Mouse (Mus musculus): ENCODE data around the gene Bbs9.
"Not testable (repeated sequence)": the region's sequence is repeated elsewhere in the genome, so short reads cannot be mapped to it uniquely, and the experiment has no call there.

Gene Bbs9

DNA sequence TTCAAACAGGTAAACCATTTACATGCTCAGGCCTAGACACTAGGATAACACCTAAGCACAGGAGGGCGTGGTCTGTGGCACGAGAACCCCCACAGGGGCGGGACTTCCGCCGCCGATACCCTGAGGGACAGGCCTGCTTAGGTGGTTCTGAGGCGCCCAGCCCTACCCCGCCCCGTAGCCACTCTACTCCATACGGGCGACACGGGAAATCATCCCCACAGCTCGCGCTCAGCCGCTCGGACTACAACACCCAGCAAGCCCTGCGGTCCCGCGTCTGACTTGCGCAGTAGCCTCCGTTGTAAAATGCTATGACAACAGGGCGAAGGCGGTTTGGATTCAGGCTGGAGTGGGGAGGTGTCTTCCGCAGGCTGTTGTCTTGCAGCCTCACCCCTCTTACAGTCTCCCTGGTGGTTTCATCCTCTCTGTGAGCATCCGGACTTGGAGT lies at the start of gene Bbs9:
Gene Bbs9, plus strand, starts transcription at position 292 of the 445 bp plus-strand sequence.
- DNase-seq (ENCODE audit: low spot score in 2 of 2), result peak; percentile 81 to 87

DNA sequence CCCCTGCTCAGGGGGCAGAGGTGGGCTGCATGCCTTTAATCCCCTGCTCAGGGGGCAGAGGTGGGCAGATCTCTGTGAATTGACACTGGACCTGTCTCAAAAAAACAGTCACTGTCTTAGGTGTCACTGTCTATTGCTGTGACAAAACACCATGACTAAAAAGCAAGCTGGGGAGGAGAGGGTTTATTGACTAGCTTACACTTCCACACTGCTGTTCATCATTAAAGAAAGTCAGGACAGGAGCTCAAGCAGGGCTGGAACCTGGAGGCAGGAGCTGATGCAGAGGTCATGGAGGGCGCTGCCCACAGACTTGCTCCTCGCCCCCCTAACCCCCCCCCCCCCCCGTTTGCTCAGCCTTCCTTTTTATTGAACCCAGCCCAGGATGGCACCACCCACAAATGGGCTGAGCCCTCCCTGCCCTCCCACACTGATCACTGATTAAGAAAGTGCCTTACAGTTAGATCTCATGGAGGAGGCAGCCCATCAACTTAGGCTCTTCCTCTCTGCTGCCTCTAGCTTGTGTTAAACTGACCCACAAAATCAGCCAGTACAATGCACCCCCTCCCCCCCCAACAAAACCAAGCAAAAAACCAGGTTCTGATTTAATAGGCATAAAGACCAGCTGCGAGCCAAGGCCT lies 47.4 kb upstream of the Bbs9 start:
- no peak for DNase-seq (ENCODE audit: low spot score in 2 of 2)

DNA sequence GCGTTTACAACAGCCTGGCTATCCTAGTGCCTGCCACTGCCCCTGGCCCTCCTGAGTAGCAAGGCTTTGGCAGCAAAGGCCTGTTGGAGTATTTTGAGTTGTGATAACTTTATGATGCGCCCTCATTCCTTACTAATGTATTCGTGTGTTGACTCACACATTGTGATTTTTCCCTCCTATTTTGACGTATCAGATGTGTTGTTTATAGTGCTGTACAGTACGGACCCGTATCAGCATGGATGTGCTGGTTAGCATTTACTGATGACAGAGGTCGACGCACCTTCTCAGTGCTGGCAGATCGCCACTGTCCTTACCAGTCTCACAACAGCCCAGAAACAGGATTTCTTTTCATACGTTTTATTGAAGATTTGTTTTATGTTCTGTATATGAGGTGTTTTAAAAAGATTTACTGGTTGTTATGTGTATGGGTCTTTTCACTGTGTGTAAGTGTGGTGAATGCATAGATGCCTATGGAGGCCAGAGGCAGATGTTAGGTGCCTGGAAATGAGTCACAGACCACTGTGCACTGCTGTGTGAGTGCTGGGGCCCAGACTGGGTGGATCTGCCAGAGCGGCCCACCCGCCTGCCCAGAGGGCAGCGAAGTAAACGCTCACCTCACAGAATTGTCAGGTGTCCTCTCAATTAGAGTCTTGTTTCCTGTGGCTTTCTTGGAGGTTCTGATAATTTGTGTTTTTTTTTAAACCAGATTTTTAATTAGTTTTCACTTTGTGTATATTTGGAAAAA lies 46.7 kb upstream of the Bbs9 start:
- no peak for DNase-seq (ENCODE audit: low spot score in 2 of 2)

DNA sequence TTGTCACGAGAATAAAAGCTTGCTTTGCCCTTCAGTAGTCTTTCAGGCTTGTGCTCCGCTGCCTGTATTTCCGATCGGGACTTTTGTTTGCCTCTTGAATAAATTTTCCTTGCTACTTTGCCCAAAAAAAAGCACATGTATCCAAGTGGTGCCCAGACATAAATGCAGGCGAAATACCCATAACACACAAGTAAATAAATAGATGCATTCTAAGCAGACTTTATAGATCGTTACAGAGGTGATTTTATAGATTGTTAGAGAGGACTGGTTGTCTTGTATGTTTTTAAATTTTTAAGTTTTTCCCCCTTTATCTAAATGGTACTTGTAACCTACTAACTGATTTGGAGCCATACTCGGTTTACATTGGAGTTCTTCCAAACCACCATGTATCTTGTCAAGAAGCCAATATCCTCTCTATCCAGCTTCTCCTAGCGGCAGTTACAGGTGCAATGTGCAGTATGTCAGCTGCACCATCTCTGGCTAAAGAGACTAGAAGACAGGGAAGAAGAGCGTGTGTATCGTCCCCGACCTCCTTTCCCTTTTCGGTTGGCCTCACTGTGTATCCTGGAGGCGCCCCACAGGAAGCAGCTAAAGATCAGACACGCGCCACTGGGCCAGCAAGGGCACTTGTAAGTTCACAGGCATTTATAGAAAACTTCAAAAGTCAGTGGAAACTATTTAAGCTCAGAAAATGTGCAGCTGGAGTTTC lies 45.8 kb upstream of the Bbs9 start:
- DNase-seq (ENCODE audit: low spot score in 2 of 2), result no peak

DNA sequence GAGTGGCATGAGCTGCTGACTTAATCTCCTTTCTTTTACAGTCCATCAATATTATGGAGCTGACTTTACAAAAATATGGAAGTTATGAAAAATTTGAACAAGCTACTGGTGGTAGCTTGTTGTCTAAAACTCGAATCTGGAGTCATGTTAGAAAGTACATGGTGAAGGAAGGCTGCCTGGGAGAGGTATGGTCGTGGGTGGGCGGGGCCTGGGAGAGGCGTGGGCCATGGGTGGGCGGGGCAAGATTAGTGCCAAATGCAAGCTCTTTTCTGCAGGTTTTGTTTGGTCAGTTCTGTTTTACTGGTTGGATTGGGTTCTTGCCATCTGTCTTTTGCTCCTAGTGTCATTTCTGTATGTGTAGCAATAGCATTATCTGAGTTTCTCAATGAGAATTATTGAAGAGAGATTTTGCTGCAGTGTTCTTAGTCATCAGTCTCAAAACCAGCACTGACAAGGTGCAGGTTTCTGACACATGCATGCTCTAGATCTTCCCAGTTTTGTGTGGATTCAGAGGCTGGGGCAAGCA lies 45.1 kb upstream of the Bbs9 start:
- no peak for DNase-seq (ENCODE audit: low spot score in 2 of 2)

DNA sequence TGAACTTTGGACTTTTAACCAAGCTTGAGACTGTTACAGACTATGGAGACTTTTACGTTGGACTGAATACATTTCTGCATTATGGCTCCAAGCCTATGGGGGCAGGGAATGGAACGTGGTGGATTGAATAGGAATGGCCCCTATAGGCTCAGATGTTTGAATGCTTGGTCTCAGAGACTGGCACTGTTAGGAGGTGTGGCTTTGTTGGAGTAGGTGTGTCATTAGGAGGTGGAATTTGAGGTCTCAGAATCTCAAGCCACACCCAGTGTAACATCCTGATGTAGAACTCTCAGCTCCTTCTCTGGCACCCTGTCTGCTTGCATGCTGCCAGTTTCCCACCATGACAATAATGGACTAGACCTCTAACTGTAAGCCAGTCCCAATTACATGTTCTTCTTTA lies 42.3 kb upstream of the Bbs9 start:
- DNase-seq (ENCODE audit: low spot score in 2 of 2), result no peak

DNA sequence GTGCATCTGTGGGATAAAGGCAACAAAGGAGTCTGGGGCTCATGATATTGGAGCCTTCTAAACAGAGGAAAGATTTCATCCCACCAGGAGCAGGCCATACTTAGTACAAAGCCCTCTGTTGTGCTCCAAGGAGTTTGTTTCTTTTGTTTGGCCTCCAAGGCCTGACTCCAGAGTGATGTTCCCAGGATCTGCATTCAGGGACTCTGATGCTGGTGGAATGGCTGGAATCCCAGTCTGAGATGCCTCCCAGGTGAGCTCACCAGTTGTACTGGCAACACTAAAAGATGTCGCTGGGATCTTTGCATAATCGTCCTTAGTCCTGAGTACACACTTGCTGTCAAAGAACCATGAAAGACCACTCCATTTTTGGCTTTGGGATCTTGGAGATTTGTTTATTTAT lies 41.4 kb upstream of the Bbs9 start:
- no peak for DNase-seq (ENCODE audit: low spot score in 2 of 2)

DNA sequence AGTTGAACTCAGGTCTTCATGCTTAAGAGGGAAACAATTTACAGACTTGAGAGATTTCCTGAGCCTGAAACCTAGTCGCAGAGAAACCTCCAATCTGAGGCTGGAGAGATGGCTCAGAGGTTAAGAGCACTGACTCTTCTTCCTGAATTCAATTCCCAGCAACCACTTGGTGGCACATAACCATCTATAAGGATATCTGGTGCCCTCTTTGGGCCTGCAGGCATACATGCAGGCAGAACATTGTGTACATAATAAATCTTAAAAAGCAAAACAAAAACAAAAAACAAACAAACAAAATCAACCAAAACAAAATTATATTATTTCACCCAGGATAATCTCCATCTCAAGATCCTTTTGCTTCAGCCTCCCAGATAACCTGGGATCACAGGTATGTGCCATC lies 36.7 kb upstream of the Bbs9 start:
- DNase-seq (ENCODE audit: low spot score in 2 of 2), result no peak

DNA sequence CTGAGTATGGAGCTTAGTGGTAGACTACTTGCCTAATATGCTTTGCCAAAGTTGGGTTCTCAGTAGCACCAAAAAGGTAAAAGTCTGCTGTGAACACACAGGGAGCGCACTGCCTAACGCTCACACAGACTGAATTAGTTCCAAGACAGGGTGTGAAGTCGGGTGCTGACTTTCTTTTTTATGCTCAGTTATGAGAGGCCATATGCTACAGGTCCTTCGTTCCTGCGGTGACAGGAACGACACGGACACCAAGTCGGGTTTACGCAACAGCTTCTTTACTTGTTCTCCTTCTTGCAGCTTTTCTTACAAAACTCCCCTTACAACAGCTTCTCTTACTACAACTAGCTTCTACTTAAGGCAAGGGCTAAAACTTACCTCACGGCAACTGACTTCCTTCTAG lies 32.4 kb upstream of the Bbs9 start:
- DNase-seq (ENCODE audit: low spot score in 2 of 2), result no peak

DNA sequence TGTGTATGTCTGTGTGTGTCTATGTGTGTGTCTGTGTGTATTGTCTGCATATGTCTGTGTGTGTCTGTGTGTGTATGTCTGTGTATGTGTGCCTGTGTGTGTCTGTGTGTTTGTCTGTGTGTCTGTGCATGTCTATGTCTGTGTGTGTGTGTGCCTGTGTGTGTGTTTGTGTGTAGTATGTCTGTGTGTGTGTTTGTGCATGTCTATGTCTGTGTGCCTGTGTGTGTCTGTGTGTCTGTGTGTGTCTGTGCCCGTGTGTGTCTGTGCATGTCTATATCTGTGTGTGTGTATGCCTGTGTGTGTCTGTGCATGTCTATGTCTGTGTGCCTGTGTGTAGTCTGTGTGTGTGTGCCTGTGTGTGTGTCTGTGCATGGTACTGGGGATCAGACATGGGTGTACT lies 30.4 kb upstream of the Bbs9 start:
- DNase-seq (ENCODE audit: low spot score in 2 of 2), result no peak

DNA sequence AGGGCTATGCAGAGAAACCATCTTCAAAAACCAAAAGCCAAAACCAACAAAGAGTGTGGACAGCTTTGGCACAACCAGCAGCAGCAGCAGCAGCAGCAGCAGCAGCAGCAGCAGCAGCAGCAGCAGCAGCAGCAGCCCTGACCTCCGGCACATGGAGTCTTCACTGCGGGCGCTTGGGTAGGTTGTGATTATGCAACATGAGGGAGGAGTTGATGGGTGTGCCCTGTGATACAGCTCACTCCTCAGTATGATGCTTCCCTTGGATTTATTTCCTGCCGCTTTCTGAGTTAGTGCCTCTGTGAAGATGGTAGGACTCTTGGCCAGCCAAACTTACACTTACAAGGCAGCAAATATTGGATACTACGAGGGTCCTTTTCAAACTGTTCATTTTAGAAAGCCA lies 28.3 kb upstream of the Bbs9 start:
- no peak for DNase-seq (ENCODE audit: low spot score in 2 of 2)

DNA sequence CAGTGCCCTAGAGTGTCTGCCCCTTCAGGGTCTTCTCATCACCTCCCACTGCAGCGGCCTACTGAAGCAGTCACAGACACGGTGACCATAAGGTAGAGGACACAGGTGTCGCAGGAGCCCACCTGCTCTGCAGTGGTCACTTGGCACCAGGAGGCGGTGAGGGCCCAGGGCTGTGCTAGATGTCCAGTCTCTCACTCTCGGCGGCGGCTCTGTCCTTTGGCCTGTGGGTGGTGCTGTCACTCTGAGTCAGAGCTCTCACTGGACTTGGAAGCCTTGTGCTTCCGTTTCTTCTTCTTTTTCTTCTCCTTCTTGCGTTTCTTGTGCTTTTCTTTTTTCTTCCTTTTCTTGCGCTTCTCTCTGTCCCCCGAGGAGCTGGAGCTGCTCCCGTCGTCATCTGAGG lies 27.1 kb upstream of the Bbs9 start:
- DNase-seq (ENCODE audit: low spot score in 2 of 2), result no peak

DNA sequence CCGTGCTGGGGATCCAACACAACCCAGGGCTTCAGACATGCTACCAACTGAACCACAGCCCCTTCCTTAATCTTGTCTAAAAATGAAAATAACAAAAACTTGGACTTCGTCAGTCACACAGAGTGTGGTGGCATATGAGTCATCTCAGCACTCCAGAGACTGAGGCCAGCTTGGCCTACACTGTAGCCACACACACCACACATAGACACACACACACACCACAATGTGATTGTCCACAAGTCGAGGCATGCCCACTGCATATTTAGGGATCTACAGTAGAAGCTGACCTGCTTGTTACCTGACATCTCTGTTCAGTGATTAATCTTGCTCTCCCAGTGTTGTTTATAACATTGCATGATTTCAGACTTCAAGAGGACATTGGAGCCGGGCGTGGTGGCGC lies 26.3 kb upstream of the Bbs9 start:
- DNase-seq (ENCODE audit: low spot score in 2 of 2), result no peak

DNA sequence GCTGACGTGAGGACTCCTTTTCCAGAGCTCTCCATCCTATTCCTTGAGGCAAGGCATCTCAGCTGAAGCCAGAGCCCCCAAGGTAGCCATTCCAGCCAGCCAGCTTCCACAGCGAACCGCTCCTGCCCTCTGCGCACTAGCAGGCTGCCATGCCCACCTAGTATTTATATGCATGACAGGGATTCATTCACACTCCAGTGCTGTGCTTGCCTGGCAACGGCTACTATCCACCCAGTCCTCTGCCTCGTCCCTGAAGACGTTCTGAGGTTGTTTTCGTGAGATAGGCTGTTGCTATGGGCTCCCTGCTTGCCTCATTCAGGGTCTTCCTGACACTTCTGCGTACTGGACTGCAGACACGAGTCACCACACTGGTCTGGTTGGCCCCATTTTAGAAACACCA lies 22.8 kb upstream of the Bbs9 start:
- DNase-seq (ENCODE audit: low spot score in 2 of 2), result no peak

DNA sequence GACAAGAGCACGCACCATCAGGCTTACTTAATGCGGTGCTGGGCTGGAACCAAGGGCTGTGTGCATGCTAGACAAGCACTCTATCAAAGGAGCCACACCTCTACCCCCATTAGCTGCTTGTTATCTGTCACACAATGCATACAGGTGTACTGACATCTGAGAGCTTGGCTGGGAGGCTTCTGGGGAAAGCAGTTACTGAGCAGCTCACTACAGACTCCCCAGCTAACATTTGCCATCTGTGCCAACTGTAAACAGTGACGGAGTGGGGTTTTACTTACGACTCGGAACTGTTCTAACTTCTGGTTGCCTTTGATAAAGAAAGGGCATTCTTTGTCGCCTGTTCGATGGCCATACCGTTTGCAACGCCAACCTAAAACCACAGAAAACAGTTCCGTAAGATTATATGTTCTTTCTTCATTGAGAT lies 22.0 kb upstream of the Bbs9 start:
- DNase-seq (ENCODE audit: low spot score in 2 of 2), result no peak

DNA sequence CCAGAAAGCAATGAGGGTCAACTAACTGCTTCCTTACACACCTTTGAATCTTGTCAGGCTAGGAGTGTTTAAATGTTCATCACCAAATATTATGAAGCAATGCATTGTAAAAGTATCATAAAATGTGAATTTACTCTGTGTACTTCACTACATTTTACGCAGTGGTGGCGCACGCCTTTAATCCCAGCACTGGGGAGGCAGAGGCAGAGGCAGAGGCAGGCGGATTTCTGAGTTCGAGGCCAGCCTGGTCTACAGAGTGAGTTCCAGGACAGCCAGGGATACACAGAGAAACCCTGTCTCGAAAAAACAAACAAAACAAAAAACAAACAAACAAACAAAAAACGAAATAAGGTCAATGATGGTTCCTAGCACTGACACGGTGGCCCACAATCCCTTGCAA lies 21.5 kb upstream of the Bbs9 start, which contains the start of gene Gm17545:
Gene Gm17545, plus strand, starts transcription at position 301 of the 400 bp plus-strand sequence.
- DNase-seq (ENCODE audit: low spot score in 2 of 2), result not testable (repeated sequence)

DNA sequence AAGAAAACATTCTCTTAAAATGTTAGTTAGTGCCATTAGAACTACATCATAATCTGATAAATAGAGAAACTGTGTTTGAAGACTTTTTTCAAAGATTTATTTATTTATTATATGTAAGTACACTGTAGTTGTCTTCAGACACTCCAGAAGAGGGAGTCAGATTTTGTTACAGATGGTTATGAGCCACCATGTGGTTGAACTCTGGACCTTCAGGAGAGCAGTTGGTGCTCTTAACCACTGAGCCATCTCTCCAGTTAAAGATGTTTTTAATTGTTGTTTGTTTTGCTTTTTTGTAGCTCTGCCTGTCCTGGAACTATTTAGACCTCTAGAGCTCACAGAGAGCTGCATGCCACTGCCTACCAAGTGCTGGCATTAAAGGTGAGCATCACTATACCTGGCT lies 20.5 kb upstream of the Bbs9 start:
- no peak for DNase-seq (ENCODE audit: low spot score in 2 of 2)

DNA sequence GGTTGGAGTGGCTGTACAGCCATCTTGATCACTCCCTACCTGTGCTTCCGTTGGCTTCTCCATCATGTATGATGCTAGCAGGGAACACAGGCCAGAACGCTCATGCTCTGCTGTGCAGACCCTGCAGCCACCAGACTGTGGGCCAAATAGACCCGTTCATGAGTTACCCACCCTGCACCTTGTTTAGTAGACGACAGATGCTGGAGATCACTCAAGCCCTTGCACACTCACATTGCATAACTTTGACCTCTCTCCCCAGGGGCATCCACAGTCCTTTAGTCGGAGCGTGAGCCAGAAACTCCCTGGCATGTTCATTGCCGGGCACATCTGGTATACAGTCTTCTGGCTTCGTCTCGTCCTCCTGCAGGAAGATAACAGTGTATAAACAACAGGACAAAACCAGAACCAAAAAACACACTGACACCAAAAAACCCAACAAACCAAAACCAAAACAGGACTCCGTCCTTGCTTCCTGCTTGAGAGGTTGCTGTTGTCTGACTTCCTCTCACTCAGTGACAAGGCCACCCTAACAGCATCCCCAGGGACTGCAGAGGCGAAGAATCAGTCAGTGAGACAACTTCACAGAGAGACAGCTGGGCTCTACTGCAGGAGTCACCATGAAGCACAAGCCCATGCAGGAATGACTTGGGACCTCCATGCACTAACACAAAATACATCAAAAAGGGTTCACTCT lies 18.2 kb upstream of the Bbs9 start:
- DNase-seq (ENCODE audit: low spot score in 2 of 2), result peak in 1 of 2 experiments; percentile 41

DNA sequence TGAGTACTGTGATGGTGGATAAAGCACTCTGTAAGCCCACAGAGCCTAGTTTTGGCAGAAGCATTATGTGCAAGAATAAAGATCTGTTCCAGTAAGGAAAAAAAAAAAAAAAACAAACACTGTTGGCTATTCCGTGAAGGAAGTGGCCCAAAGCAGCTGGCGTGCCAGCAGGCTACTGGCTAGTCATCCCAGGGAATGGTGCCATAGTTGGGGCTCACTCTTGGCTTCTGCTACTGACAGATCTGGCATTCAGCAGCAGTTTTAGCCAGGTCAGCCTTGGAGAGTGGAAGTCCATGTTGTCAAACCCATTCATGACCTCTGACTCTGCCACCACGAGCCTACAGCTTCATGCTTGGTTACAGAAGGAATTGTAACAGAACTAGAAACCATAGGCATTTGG lies 13.6 kb upstream of the Bbs9 start:
- no peak for DNase-seq (ENCODE audit: low spot score in 2 of 2)

DNA sequence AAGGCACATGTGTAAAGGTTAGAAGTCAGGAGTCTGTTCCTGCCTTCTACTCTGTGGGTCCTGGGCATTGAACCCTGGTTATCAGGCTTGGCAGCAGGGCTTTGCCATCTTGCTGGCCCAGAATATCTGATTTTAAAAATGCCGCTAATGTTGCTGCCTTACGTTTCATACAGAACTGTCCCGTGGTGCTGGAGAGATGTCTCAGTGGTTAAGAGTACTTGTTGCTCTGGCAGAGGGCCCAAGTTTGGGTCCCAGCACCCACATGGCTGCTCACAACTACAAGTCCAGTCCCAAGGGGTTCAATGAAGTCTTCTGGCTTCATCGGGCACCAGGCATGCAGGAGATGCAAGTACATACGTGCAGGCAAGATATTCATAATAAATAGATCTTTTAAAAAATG lies 9.3 kb upstream of the Bbs9 start:
- DNase-seq (ENCODE audit: low spot score in 2 of 2), result no peak

DNA sequence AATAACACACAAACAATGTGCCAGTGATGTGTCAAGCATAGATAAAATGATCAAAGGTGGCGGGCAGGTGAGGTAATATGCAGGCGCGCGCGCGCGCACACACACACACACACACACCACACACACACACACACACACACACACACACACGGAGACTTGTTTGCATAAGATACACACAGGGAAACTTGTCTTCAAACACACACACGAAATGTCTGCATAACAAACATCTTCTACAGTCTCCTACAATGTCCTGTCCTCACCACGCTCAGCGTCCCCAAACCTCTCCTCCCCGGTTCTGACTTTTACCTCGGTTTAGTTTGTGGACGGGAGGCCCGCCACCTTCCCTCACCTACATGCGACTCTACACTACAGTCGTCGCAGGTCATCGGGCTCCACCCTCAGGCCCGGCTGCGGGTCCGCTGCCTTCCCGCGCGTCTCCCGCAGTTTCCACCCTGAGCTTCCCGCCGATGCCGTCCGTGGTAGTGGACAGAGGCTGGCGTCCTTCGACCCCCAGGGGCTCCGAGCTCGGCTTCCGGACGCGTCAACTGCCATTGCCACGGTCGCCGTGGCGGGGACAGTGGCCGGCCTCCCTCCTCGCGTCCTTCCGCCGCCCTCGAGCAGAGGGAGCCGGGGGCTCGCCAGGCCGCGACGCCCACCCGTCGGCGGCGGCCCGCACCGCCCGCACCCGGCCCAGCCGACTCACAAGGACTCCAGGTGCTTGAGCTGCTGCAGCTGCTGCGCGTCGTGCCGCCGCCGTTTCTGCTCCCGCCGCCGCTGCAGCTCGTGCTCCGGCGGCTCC lies 7.9 kb upstream of the Bbs9 start:
- DNase-seq (ENCODE audit: low spot score in 2 of 2), result peak; percentile 18 to 30
